Mouse (Mus musculus) G1E (cell line): ENCODE results near the gene Ywhag.

Experiments
- CTCF ChIP-seq: IDR thresholded peaks from 2 replicates; pipeline ENCODE4 v1.5.1; 2012; ENCODE audit warnings: low read depth, low read length, inconsistent platforms, mixed read lengths
- GATA1 ChIP-seq: IDR thresholded peaks from 2 replicates; pipeline ENCODE4 v1.6.1; 2012; ENCODE audit warnings: borderline replicate concordance, low read length, inconsistent platforms, mixed read lengths
- GATA2 ChIP-seq: IDR thresholded peaks from 2 replicates; pipeline ENCODE4 v1.6.1; 2012; ENCODE audit warnings: low read depth, low read length, inconsistent platforms, borderline replicate concordance
- POLR2AphosphoS5 ChIP-seq: IDR thresholded peaks from 2 replicates; pipeline ENCODE4 v1.6.1; 2012; ENCODE audit warnings: low read depth, low read length, inconsistent platforms; ENCODE audit not compliant: insufficient replicate concordance
- TAL1 ChIP-seq: conservative IDR thresholded peaks from 2 replicates; pipeline ENCODE4 v1.6.1; 2012; ENCODE audit warnings: low read depth, low read length, inconsistent platforms, mixed read lengths

DNA sequence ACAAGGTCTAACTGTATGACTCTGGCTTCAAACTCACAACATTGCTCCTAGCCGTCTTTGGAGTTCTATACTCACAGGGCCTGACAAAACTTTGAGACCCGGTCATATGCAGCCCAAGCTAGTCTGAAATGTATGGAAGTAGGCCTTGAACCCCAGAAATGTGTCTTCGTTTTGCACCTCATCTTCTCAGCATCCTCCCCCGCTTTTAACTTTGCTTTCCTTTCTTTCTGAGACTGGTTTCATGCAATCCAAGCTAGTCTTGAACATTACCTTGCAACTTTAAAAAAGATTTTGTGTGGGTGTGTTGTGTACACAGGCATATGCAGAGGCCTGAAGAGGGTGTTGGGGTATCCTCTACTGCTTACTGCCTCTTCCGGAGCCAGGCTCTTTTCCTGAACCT is 30.2 kb downstream of the Ywhag start:
- TF ChIP-seq TAL1 (no peak), CTCF (no peak), GATA1 (no peak), GATA2 (no peak), POLR2AphosphoS5 (no peak)
